Mouse (Mus musculus): ENCODE data around the gene Apoc3. TPM values are rescaled to one million over a fixed set of nuclear protein-coding genes. Genes with fewer than 3 reads are reported as not detected.

The Apoc3 gene
- 453 and 541 TPM in 2 replicates for polyA plus RNA-seq (2015; fragmentation: Nextera tagmentation; extraction: Ambion mirVana)

- Histone ChIP-seq H3K36me3 (replicated peaks; ENCODE audit: insufficient read depth, low read length) (no peaks in the 10 kb centered on the region), H3K27ac (ENCODE audit: low read depth) (peak within 1 kb of the TSS; percentile 84), H3K9ac (replicated peaks) (peak within 1 kb of the TSS; percentile 51), H3K9me3 (ENCODE audit: low read length) (no peaks in the 10 kb centered on the region), H3K4me2 (ENCODE audit: low read depth, low read length) (peak within 1 kb of the TSS; percentile 57), H3K27me3 (ENCODE audit: insufficient read depth, low read length) (no peaks in the 10 kb centered on the region), H3K4me3 (ENCODE audit: low read depth, low read length) (peak within 1 kb of the TSS; percentile 15; the same call in 1 of the 2 replicates), H3K4me1 (ENCODE audit: insufficient read depth) (peaks cover 12% of the 10 kb centered on the region)
- DNase-seq (no peak), ATAC-seq (no peak)
- TF ChIP-seq CTCF (IDR thresholded peaks at IDR 0.05; ENCODE audit: low read depth) (no peak), EP300 (IDR thresholded peaks at IDR 0.05; ENCODE audit: low read depth) (no peak)
These were observed at the start of gene Apoc3 for GRCm38 (mm10) chr9:46235596-46235648. Apoc3 (minus strand) TSS chr9:46235636.

- H3K36me3 ChIP-seq (replicated peaks; ENCODE audit: insufficient read depth, low read length) = peaks cover 51% of the 10 kb centered on the region
- H3K4me2 ChIP-seq (ENCODE audit: low read depth, low read length) = peak within 1 kb of the TSS; percentile 84
- H3K27ac ChIP-seq (ENCODE audit: low read depth) = peak within 1 kb of the TSS; percentile 76
- peak; percentile 93 for ATAC-seq
- TF ChIP-seq CTCF (IDR thresholded peaks at IDR 0.05; ENCODE audit: low read depth) (peak; percentile 74), EP300 (IDR thresholded peaks at IDR 0.05; ENCODE audit: low read depth) (peak; percentile 51; the same call in 1 of the 2 replicates)
- DNase-seq = peak; percentile 93
- H3K9ac ChIP-seq (replicated peaks) = peak within 1 kb of the TSS; percentile 94
- peak within 1 kb of the TSS; percentile 97 for H3K4me3 ChIP-seq (ENCODE audit: low read depth, low read length)
- under 1% methylated on average over 55 of the region's 55 CpGs for WGBS (ENCODE audit: insufficient replicate concordance)
- H3K27me3 ChIP-seq (ENCODE audit: insufficient read depth, low read length) = no peaks in the 10 kb centered on the region
- no peaks in the 10 kb centered on the region for H3K9me3 ChIP-seq (ENCODE audit: low read length)
- peaks cover 7% of the 10 kb centered on the region for H3K4me1 ChIP-seq (ENCODE audit: insufficient read depth)
These were observed 47.4 kb upstream of the Apoc3 start, which contains the start of gene Bud13 for GRCm38 (mm10) chr9:46282631-46283436. Bud13 (plus strand) TSS chr9:46283008.

- H3K4me2 ChIP-seq (ENCODE audit: low read depth, low read length) = peak overlapping the region; percentile 72
- H3K4me1 ChIP-seq (ENCODE audit: insufficient read depth) = peaks cover 11% of the 10 kb centered on the region
- TF ChIP-seq CTCF (IDR thresholded peaks at IDR 0.05; ENCODE audit: low read depth) = no peak
- TF ChIP-seq EP300 (IDR thresholded peaks at IDR 0.05; ENCODE audit: low read depth) = no peak
- no peaks in the 10 kb centered on the region for H3K9me3 ChIP-seq (ENCODE audit: low read length)
- ATAC-seq (no peak), DNase-seq (no peak)
- no peak overlapping the region for H3K9ac ChIP-seq (replicated peaks)
- H3K36me3 ChIP-seq (replicated peaks; ENCODE audit: insufficient read depth, low read length) = peaks cover 47% of the 10 kb centered on the region
- WGBS (ENCODE audit: insufficient replicate concordance) = 76% methylated on average over 9 of the region's 9 CpGs
- 0 out of 2 replicates have a peak overlapping the region, but pooled peaks have one; percentile 67 for H3K4me3 ChIP-seq (ENCODE audit: low read depth, low read length)
- no peaks in the 10 kb centered on the region for H3K27me3 ChIP-seq (ENCODE audit: insufficient read depth, low read length)
- no peak overlapping the region for H3K27ac ChIP-seq (ENCODE audit: low read depth)
These were observed 39.1 kb upstream of the Apoc3 start for GRCm38 (mm10) chr9:46274494-46274893.

GRCm38 (mm10) chr9:46272677-46273454 is 37.4 kb upstream of the Apoc3 start, which contains the start of gene Zpr1:
Zpr1 (plus strand) TSS chr9:46273064.
- Histone ChIP-seq H3K4me3 (ENCODE audit: low read depth, low read length) (peak within 1 kb of the TSS; percentile 67), H3K9me3 (ENCODE audit: low read length) (no peaks in the 10 kb centered on the region), H3K27ac (ENCODE audit: low read depth) (peak within 1 kb of the TSS; percentile 82), H3K4me1 (ENCODE audit: insufficient read depth) (peaks cover 14% of the 10 kb centered on the region), H3K27me3 (ENCODE audit: insufficient read depth, low read length) (no peaks in the 10 kb centered on the region), H3K4me2 (ENCODE audit: low read depth, low read length) (peak within 1 kb of the TSS; percentile 72), H3K36me3 (replicated peaks; ENCODE audit: insufficient read depth, low read length) (peaks cover 33% of the 10 kb centered on the region), H3K9ac (replicated peaks) (peak within 1 kb of the TSS; percentile 78)
- ATAC-seq (peak; percentile 79), DNase-seq (peak; percentile 91)
- TF ChIP-seq CTCF (IDR thresholded peaks at IDR 0.05; ENCODE audit: low read depth) = peak; percentile 70
- TF ChIP-seq EP300 (IDR thresholded peaks at IDR 0.05; ENCODE audit: low read depth) = peak; percentile 42; the same call in 1 of the 2 replicates
- WGBS (ENCODE audit: insufficient replicate concordance) = 4% methylated on average over 45 of the region's 45 CpGs

- DNase-seq = peak; percentile 49
- Histone ChIP-seq H3K36me3 (replicated peaks; ENCODE audit: insufficient read depth, low read length) (peaks cover 25% of the 10 kb centered on the region), H3K9ac (replicated peaks) (no peak overlapping the region), H3K4me3 (ENCODE audit: low read depth, low read length) (peak overlapping the region; percentile 67; the same call in 1 of the 2 replicates), H3K4me1 (ENCODE audit: insufficient read depth) (peaks cover 15% of the 10 kb centered on the region), H3K9me3 (ENCODE audit: low read length) (no peaks in the 10 kb centered on the region), H3K4me2 (ENCODE audit: low read depth, low read length) (peak overlapping the region; percentile 72), H3K27ac (ENCODE audit: low read depth) (peak overlapping the region; percentile 82), H3K27me3 (ENCODE audit: insufficient read depth, low read length) (no peaks in the 10 kb centered on the region)
- WGBS (ENCODE audit: insufficient replicate concordance) = 45% methylated on average over 9 of the region's 9 CpGs
- ATAC-seq = peak; percentile 16
- TF ChIP-seq CTCF (IDR thresholded peaks at IDR 0.05; ENCODE audit: low read depth) (no peak), EP300 (IDR thresholded peaks at IDR 0.05; ENCODE audit: low read depth) (no peak)
These were observed 36.6 kb upstream of the Apoc3 start for GRCm38 (mm10) chr9:46272070-46272469.

GRCm38 (mm10) chr9:46270782-46271181 is 35.3 kb upstream of the Apoc3 start:
- Histone ChIP-seq H3K4me1 (ENCODE audit: insufficient read depth) (peaks cover 15% of the 10 kb centered on the region), H3K4me3 (ENCODE audit: low read depth, low read length) (peak overlapping the region; percentile 38), H3K9ac (replicated peaks) (peak overlapping the region; percentile 63; the same call in 1 of the 2 replicates), H3K9me3 (ENCODE audit: low read length) (no peaks in the 10 kb centered on the region), H3K36me3 (replicated peaks; ENCODE audit: insufficient read depth, low read length) (peaks cover 12% of the 10 kb centered on the region), H3K4me2 (ENCODE audit: low read depth, low read length) (peak overlapping the region; percentile 65), H3K27me3 (ENCODE audit: insufficient read depth, low read length) (no peaks in the 10 kb centered on the region), H3K27ac (ENCODE audit: low read depth) (peak overlapping the region; percentile 44; the same call in 1 of the 2 replicates)
- no peak for TF ChIP-seq EP300 (IDR thresholded peaks at IDR 0.05; ENCODE audit: low read depth)
- no peak for TF ChIP-seq CTCF (IDR thresholded peaks at IDR 0.05; ENCODE audit: low read depth)
- DNase-seq (no peak), ATAC-seq (no peak)
- WGBS (ENCODE audit: insufficient replicate concordance) = 90% methylated on average over 4 of the region's 4 CpGs
